Mouse (Mus musculus): Measurements from ENCODE around the gene 1700122O11Rik. TPM values are rescaled to one million over a fixed set of nuclear protein-coding genes. Genes with fewer than 3 reads are reported as not detected.

The 1700122O11Rik gene
- polyA plus RNA-seq, 1 experiment from 2014 or later: not detected

DNA sequence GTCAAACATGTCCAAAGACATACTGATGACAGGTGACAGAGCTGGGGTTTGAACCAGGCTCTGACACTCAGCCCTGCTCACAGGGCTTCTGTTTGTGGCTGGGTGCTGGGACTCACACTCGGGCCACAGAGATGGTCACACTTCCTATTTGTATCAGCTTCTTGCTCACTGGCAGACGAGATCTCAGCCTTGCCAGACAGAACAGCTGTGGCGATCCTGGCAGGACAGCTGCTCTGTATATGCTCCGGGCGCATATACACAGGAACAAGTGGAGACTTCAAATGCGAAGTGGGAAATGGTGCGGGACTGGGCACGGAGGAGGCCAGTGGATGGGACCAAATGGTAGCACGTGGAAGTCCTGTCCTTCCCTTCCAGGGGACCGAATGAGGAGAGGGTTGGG is 25.5 kb downstream of the 1700122O11Rik start:
- ATAC-seq (replicated peaks; ENCODE audit: low FRiP score): no peak
- 61% methylated on average over 10 of the region's 10 CpGs for WGBS
- DNase-seq (ENCODE audit: low spot score): no peak

DNA sequence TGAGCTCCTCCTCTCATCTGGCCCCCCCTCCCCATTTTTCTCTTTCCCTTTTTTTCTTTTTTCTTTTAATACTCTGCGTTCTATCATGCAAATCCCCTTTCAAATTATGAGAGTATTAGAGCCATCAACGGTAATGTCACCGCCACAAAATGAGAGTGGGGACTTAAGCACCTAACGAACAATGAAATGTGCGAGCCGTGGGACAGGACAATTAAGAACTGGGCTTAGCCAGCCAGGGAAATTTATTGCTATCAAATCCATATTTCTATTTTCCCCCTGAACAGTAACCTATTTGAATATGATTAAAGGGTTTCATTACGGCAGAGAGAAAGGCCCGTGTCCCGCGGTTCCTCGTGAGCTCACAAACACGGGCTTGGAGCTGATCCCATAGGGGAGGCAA is 27.0 kb downstream of the 1700122O11Rik start:
- H3K4me3 ChIP-seq (ENCODE audit: low read depth, low read length): no peak overlapping the region
- H3K4me2 ChIP-seq: no peak overlapping the region
- no peaks in the 10 kb centered on the region for H3K36me3 ChIP-seq (ENCODE audit: control insufficient read depth, insufficient read depth, low read length)
- H3K4me1 ChIP-seq (replicated peaks; ENCODE audit: control insufficient read depth, insufficient read depth, low read length): peaks cover 23% of the 10 kb centered on the region
- no peaks in the 10 kb centered on the region; the same call in 1 of the 2 replicates for H3K27me3 ChIP-seq (replicated peaks; ENCODE audit: control insufficient read depth, insufficient read depth, low read length)
- 92% methylated on average over 12 of the region's 12 CpGs for WGBS
- ATAC-seq (replicated peaks; ENCODE audit: low FRiP score) (no peak), DNase-seq (ENCODE audit: low spot score) (no peak)
- H3K27ac ChIP-seq (ENCODE audit: low read depth, low read length): no peak overlapping the region
- no peak overlapping the region for H3K9ac ChIP-seq (ENCODE audit: low read depth, low read length)
- no peaks in the 10 kb centered on the region for H3K9me3 ChIP-seq (ENCODE audit: control insufficient read depth, low read length)

More for the DNA sequence above, 25.5 kb downstream of the 1700122O11Rik start:
- no peak overlapping the region for H3K4me2 ChIP-seq
- no peak overlapping the region for H3K4me3 ChIP-seq (ENCODE audit: low read depth, low read length)
- H3K9ac ChIP-seq (ENCODE audit: low read depth, low read length): no peak overlapping the region
- H3K36me3 ChIP-seq (ENCODE audit: control insufficient read depth, insufficient read depth, low read length): no peaks in the 10 kb centered on the region
- H3K27me3 ChIP-seq (replicated peaks; ENCODE audit: control insufficient read depth, insufficient read depth, low read length): no peaks in the 10 kb centered on the region; the same call in 1 of the 2 replicates
- no peaks in the 10 kb centered on the region for H3K9me3 ChIP-seq (ENCODE audit: control insufficient read depth, low read length)
- H3K4me1 ChIP-seq (replicated peaks; ENCODE audit: control insufficient read depth, insufficient read depth, low read length): peaks cover 16% of the 10 kb centered on the region
- H3K27ac ChIP-seq (ENCODE audit: low read depth, low read length): no peak overlapping the region

DNA sequence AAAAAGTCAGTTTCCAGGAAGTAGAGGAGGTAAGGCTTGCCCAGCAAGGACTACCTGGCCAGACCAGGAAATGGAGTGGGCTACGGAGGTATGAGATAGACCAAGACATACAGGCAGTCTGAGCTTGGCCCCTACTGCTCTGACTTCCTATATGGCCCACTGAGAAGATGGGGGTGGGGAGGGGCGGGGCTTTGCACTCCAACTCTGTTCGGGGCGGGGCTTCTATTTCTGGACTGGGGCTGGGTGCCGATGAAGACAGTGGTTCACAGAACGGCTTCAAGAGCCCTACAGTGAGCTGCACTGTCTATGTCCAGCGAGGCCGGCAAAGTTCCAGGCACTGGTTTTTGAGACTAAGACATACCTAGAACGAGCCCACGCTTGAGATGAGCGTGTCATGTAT is 27.8 kb downstream of the 1700122O11Rik start:
- H3K4me3 ChIP-seq (ENCODE audit: low read depth, low read length): no peak overlapping the region
- no peak overlapping the region for H3K9ac ChIP-seq (ENCODE audit: low read depth, low read length)
- no peaks in the 10 kb centered on the region for H3K9me3 ChIP-seq (ENCODE audit: control insufficient read depth, low read length)
- peaks cover 29% of the 10 kb centered on the region for H3K4me1 ChIP-seq (replicated peaks; ENCODE audit: control insufficient read depth, insufficient read depth, low read length)
- no peak for DNase-seq (ENCODE audit: low spot score)
- H3K36me3 ChIP-seq (ENCODE audit: control insufficient read depth, insufficient read depth, low read length): no peaks in the 10 kb centered on the region
- 49% methylated on average over 11 of the region's 11 CpGs for WGBS
- ATAC-seq (replicated peaks; ENCODE audit: low FRiP score): peak; percentile 69
- H3K27ac ChIP-seq (ENCODE audit: low read depth, low read length): no peak overlapping the region
- peak overlapping the region; percentile 23; the same call in 1 of the 2 replicates for H3K4me2 ChIP-seq
- no peaks in the 10 kb centered on the region for H3K27me3 ChIP-seq (replicated peaks; ENCODE audit: control insufficient read depth, insufficient read depth, low read length)

DNA sequence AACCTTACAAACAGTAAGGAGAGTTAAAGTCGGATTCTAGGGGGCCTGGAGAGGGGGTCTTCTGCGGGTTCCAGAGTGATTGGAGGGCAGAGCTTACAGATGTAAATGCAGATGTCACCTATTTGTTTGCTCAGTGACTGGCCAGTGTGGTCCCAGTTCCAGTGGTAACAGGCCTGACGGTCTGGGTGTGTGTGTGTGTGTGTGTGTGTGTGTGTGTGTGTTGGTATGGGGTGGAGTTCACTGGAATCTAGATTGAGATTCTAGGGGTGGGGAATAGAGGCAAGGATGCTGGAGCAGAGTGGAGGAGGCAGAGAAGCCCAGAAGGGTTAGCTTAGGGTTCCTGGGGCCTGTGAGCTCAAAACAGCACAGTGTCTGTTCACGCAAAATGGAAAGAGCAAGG is 32.3 kb downstream of the 1700122O11Rik start:
- no peaks in the 10 kb centered on the region for H3K36me3 ChIP-seq (ENCODE audit: control insufficient read depth, insufficient read depth, low read length)
- no peak overlapping the region for H3K4me2 ChIP-seq
- no peak for DNase-seq (ENCODE audit: low spot score)
- peak overlapping the region; percentile 69 for H3K27ac ChIP-seq (ENCODE audit: low read depth, low read length)
- no peaks in the 10 kb centered on the region for H3K9me3 ChIP-seq (ENCODE audit: control insufficient read depth, low read length)
- H3K9ac ChIP-seq (ENCODE audit: low read depth, low read length): peak overlapping the region; percentile 22; the same call in 1 of the 2 replicates
- no peak for ATAC-seq (replicated peaks; ENCODE audit: low FRiP score)
- WGBS: 55% methylated on average over 4 of the region's 4 CpGs
- peaks cover 59% of the 10 kb centered on the region for H3K4me1 ChIP-seq (replicated peaks; ENCODE audit: control insufficient read depth, insufficient read depth, low read length)
- no peaks in the 10 kb centered on the region for H3K27me3 ChIP-seq (replicated peaks; ENCODE audit: control insufficient read depth, insufficient read depth, low read length)
- no peak overlapping the region for H3K4me3 ChIP-seq (ENCODE audit: low read depth, low read length)

DNA sequence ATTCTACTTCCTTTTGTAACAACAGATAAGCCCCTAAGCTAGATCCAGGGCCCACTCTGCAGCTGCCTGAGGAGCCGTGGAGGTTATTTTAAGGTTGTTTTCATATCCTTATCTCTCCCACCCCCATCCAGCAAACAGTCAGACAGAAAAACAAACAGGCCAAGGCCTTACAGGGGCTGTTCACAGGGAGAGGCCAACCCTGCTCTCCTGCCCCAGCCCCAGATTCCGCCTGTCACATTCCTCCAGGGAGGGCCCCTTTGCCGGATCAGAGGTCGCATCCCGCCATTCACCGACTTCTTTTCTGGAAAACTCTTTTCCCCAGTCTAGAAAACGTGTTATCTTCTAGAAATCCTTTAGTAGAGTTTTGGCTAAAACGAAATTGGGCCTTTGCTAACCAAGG is 33.0 kb downstream of the 1700122O11Rik start:
- no peaks in the 10 kb centered on the region for H3K36me3 ChIP-seq (ENCODE audit: control insufficient read depth, insufficient read depth, low read length)
- peak; percentile 44 for ATAC-seq (replicated peaks; ENCODE audit: low FRiP score)
- no peaks in the 10 kb centered on the region for H3K9me3 ChIP-seq (ENCODE audit: control insufficient read depth, low read length)
- H3K9ac ChIP-seq (ENCODE audit: low read depth, low read length): peak overlapping the region; percentile 38; the same call in 1 of the 2 replicates
- no peak overlapping the region for H3K4me3 ChIP-seq (ENCODE audit: low read depth, low read length)
- peak; percentile 68 for DNase-seq (ENCODE audit: low spot score)
- H3K27me3 ChIP-seq (replicated peaks; ENCODE audit: control insufficient read depth, insufficient read depth, low read length): no peaks in the 10 kb centered on the region
- H3K4me2 ChIP-seq: peak overlapping the region; percentile 19
- WGBS: 20% methylated on average over 8 of the region's 8 CpGs
- H3K4me1 ChIP-seq (replicated peaks; ENCODE audit: control insufficient read depth, insufficient read depth, low read length): peaks cover 60% of the 10 kb centered on the region
- H3K27ac ChIP-seq (ENCODE audit: low read depth, low read length): peak overlapping the region; percentile 72

DNA sequence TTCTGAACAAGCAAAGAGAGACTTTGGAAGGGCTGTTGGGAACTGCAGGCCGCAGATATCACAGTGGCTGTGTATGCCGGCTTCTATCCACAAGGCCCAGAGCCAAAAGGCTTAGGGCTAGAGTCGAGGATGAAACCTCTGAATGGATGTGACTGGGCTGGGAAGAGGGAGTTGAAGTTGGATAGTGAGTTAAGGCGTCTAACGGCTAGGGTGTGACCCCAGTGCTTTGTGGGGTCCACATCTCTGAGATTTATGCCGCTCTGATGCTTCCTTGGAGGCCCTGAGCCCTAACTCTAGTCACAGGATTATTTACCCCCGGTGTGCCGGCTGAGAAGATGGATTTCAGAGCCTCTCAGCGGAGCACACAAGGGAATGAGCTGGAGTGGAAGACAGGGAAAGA is 33.5 kb downstream of the 1700122O11Rik start:
- peak overlapping the region; percentile 72 for H3K27ac ChIP-seq (ENCODE audit: low read depth, low read length)
- ATAC-seq (replicated peaks; ENCODE audit: low FRiP score): no peak
- H3K36me3 ChIP-seq (ENCODE audit: control insufficient read depth, insufficient read depth, low read length): no peaks in the 10 kb centered on the region
- peak overlapping the region; percentile 19; the same call in 1 of the 2 replicates for H3K4me2 ChIP-seq
- DNase-seq (ENCODE audit: low spot score): no peak
- H3K4me3 ChIP-seq (ENCODE audit: low read depth, low read length): no peak overlapping the region
- WGBS: 59% methylated on average over 9 of the region's 9 CpGs
- no peaks in the 10 kb centered on the region for H3K9me3 ChIP-seq (ENCODE audit: control insufficient read depth, low read length)
- H3K4me1 ChIP-seq (replicated peaks; ENCODE audit: control insufficient read depth, insufficient read depth, low read length): peaks cover 63% of the 10 kb centered on the region
- no peaks in the 10 kb centered on the region for H3K27me3 ChIP-seq (replicated peaks; ENCODE audit: control insufficient read depth, insufficient read depth, low read length)
- peak overlapping the region; percentile 38; the same call in 1 of the 2 replicates for H3K9ac ChIP-seq (ENCODE audit: low read depth, low read length)

DNA sequence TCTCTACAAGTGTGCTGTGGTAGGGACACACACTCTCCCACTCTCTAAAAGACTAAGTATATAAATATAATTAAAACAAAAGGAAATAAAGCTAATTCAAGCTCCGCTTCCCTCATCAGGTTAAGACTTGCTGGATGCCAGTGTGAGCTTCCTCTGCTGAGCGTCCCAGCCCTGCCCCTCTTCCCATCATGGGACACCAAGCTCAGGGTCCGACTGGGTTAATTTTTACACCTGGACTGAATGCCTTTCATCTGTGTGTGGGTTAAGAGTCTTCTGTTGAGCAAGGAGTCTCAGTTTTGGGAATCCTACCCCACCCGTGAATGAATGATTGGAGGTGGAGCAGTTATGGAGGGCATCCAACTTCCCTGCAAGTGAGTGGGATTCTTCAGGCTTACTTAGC is 35.6 kb downstream of the 1700122O11Rik start:
- DNase-seq (ENCODE audit: low spot score): no peak
- Histone ChIP-seq H3K9ac (ENCODE audit: low read depth, low read length) (no peak overlapping the region; the same call in 1 of the 2 replicates), H3K4me3 (ENCODE audit: low read depth, low read length) (no peak overlapping the region), H3K4me1 (replicated peaks; ENCODE audit: control insufficient read depth, insufficient read depth, low read length) (peaks cover 66% of the 10 kb centered on the region), H3K36me3 (ENCODE audit: control insufficient read depth, insufficient read depth, low read length) (no peaks in the 10 kb centered on the region), H3K27ac (ENCODE audit: low read depth, low read length) (peak overlapping the region; percentile 94), H3K4me2 (peak overlapping the region; percentile 76), H3K27me3 (replicated peaks; ENCODE audit: control insufficient read depth, insufficient read depth, low read length) (no peaks in the 10 kb centered on the region), H3K9me3 (ENCODE audit: control insufficient read depth, low read length) (no peaks in the 10 kb centered on the region)
- ATAC-seq (replicated peaks; ENCODE audit: low FRiP score): no peak
- 62% methylated on average over 4 of the region's 4 CpGs for WGBS

DNA sequence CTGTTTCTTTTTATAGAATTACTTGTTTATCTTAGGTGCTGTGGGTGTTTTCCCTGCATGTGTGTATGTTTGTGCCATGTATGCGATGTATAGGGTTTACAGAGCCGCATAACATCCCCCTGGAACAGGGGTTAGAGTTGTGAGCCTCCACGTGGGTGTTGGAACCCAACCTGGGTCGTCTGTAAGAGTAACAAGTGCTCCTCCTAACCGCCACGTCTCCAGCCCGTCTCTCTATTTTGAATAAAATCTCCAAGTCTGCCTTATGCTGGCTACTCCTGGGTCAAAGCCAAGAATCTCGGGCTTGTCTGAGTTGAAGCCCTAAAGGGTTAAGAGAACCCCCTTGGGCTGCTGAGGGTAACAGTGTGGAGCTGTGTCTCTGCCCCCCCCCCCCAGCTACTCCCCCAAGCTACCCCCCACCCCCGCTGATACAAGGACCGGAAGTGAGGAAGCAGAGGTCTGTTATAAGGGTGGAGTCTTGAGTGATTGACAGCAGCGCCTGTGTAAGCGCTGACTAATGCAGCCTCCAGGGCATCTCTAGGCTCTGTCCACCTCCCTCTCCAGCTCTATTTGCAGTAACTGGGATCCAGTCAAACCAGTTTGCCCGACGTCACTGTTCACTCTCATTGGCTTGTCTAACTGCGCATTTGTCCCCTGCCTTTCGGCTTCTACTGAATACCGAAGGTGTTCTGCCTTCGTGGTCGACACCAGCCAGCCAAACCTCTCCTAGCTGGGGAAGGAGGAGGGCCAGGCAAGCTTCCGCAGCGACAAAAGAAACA is 36.3 kb downstream of the 1700122O11Rik start:
- 5% methylated on average over 21 of the region's 21 CpGs for WGBS
- Histone ChIP-seq H3K27ac (ENCODE audit: low read depth, low read length) (peak overlapping the region; percentile 94), H3K9ac (ENCODE audit: low read depth, low read length) (peak overlapping the region; percentile 61), H3K4me3 (ENCODE audit: low read depth, low read length) (peak overlapping the region; percentile 34), H3K27me3 (replicated peaks; ENCODE audit: control insufficient read depth, insufficient read depth, low read length) (no peaks in the 10 kb centered on the region), H3K4me1 (replicated peaks; ENCODE audit: control insufficient read depth, insufficient read depth, low read length) (peaks cover 66% of the 10 kb centered on the region), H3K4me2 (peak overlapping the region; percentile 76), H3K9me3 (ENCODE audit: control insufficient read depth, low read length) (no peaks in the 10 kb centered on the region), H3K36me3 (ENCODE audit: control insufficient read depth, insufficient read depth, low read length) (no peaks in the 10 kb centered on the region)
- ATAC-seq (replicated peaks; ENCODE audit: low FRiP score) (peak; percentile 81), DNase-seq (ENCODE audit: low spot score) (peak; percentile 69)

DNA sequence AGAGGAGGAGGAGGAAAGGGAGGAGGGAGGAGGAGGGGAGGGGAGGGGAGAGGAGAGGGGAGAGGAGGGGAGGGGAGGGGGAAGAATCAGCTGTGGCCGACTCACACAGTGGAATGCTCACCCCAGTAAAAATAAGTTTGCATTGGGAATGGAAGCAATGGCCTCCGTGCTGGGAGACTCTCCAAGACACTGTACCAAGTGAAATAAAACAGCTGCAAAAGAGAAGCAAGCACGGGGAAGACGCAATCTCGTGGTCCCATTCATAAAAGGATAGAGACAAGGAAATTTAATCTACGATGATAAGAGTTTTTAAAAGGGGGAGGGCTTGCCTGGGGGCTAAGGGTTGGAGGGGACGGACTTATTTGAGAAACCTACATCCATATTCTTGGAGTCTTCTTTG is 36.9 kb downstream of the 1700122O11Rik start:
- peak overlapping the region; percentile 94 for H3K27ac ChIP-seq (ENCODE audit: low read depth, low read length)
- DNase-seq (ENCODE audit: low spot score) (no peak), ATAC-seq (replicated peaks; ENCODE audit: low FRiP score) (no peak)
- no peaks in the 10 kb centered on the region for H3K27me3 ChIP-seq (replicated peaks; ENCODE audit: control insufficient read depth, insufficient read depth, low read length)
- no peaks in the 10 kb centered on the region for H3K36me3 ChIP-seq (ENCODE audit: control insufficient read depth, insufficient read depth, low read length)
- H3K9me3 ChIP-seq (ENCODE audit: control insufficient read depth, low read length): no peaks in the 10 kb centered on the region
- peaks cover 59% of the 10 kb centered on the region for H3K4me1 ChIP-seq (replicated peaks; ENCODE audit: control insufficient read depth, insufficient read depth, low read length)
- H3K9ac ChIP-seq (ENCODE audit: low read depth, low read length): peak overlapping the region; percentile 61
- WGBS: 9% methylated on average over 7 of the region's 7 CpGs
- H3K4me3 ChIP-seq (ENCODE audit: low read depth, low read length): peak overlapping the region; percentile 34
- peak overlapping the region; percentile 76 for H3K4me2 ChIP-seq

All from liver, embryonic 11.5 days (tissue).